Mouse (Mus musculus): ENCODE results near the gene Cbl.

GRCm38 (mm10) chr9:44127351-44127801 is 106.5 kb downstream of the Cbl start:
- TF ChIP-seq CTCF (IDR thresholded peaks at IDR 0.05; ENCODE audit: low read depth): no peak
- no peak for TF ChIP-seq EP300 (optimal IDR thresholded peaks at IDR 0.05)
